Mouse (Mus musculus): ENCODE measurements at regions not wholly inside any gene's neighbourhood (a gene's known extent, or its start where the extent isn't known, plus 50 kb on each side); places are given as distances from the start of the nearest gene placed in this dataset.

DNA sequence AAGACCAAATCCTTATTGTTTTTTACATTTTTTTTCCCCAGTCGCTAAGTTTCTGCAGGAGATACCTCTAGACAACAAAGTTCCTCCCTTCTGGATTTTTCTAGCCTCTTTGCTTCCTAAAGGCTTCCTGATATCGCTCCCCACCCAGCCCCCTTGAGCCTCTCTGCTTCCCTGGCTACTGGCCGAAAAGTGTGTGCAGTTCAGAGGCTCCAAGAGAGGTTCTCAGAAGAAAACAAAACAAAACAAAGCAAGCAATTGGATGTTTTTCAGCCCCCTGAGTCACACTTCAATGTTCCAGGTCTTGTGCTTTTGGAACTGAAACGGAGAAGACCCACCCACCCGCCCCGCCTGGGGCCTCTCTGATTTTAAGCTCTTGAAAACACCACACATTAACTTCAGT is 54.1 kb upstream of the Fer start:
- H3K9me3 ChIP-seq = no peaks in the 10 kb centered on the region
- 79% methylated on average over 6 of the region's 6 CpGs for WGBS
- H3K36me3 ChIP-seq (replicated peaks) = no peaks in the 10 kb centered on the region
- H3K27ac ChIP-seq (replicated peaks) = no peak overlapping the region
- no peak overlapping the region for H3K4me3 ChIP-seq
- no peaks in the 10 kb centered on the region for H3K4me1 ChIP-seq
- no peaks in the 10 kb centered on the region for H3K27me3 ChIP-seq (replicated peaks; ENCODE audit: low read depth, poor library complexity, severe bottlenecking)
- no peak for DNase-seq (ENCODE audit: low spot score)

DNA sequence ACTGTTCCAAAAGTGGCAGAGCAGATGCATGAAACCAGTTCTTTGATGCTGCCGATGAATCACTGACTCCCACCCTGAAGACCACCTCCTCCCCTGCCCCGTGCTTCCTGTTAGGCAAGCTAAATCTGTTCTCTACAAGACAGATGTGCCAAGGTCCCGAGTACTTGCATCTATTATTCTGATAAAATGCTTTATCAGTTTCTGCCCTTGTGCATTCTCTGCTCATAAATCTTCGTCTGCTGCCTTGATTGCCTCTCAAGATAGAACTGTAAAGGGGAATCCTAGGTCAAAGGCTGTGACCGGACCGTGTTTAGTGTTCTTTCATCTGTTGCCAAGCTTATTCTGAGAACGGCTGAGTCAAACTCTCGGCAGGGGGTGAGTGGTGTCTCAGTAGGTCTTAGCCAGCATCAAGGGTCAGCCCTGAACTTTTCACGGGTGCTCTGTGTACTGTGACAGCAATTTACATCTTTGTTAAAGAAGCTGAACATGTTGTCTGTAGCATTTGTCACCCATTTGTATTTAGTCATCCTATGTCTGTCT is 51.5 kb upstream of the Fer start:
- Histone ChIP-seq H3K9me3 (no peaks in the 10 kb centered on the region), H3K36me3 (replicated peaks) (no peaks in the 10 kb centered on the region), H3K4me3 (no peak overlapping the region), H3K27ac (replicated peaks) (no peak overlapping the region), H3K4me1 (no peaks in the 10 kb centered on the region), H3K27me3 (replicated peaks; ENCODE audit: low read depth, poor library complexity, severe bottlenecking) (no peaks in the 10 kb centered on the region)
- WGBS = 68% methylated on average over 9 of the region's 9 CpGs
- no peak for DNase-seq (ENCODE audit: low spot score)

DNA sequence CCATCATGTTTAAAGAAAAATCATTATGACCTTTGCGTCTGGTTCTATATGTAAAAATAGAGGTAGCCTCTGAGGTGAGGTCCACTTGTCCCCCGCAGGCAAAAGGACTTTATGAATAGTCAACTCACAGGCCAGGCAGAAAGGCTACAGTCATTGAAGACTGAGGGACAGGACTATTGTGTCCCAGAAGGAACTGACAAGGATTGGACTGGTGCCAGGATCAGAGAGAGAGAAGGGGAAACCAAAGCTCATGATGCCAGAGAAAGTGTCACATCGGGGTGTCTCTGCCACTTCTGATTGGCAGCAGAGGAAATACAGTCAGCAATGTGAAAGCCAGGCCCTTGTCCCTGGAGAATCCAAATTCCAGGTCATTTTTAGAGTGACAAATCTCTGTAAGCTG is 50.3 kb upstream of the Fer start:
- Histone ChIP-seq H3K9me3 (no peaks in the 10 kb centered on the region), H3K4me1 (no peaks in the 10 kb centered on the region), H3K4me3 (no peak overlapping the region), H3K27ac (replicated peaks) (no peak overlapping the region), H3K36me3 (replicated peaks) (no peaks in the 10 kb centered on the region), H3K27me3 (replicated peaks; ENCODE audit: low read depth, poor library complexity, severe bottlenecking) (no peaks in the 10 kb centered on the region)
- no peak for DNase-seq (ENCODE audit: low spot score)
- 84% methylated on average over 3 of the region's 3 CpGs for WGBS

Measured in embryonic facial prominence, embryonic 10.5 days (tissue).